Mouse (Mus musculus) heart, postnatal 0 days (tissue): ENCODE data around the gene Ror2. TPM values are rescaled to one million over a fixed set of nuclear protein-coding genes. Genes with fewer than 3 reads are reported as not detected.
"Not testable (repeated sequence)": the region's sequence is repeated elsewhere in the genome, so short reads cannot be mapped to it uniquely, and the experiment has no call there.

ENCODE experiments used
- ATAC-seq: fragments of 200-750 bp; cut with Nextera tagmentation; 2 replicates; pipeline ENCODE4 v1.8.0; 2017; ENCODE audit warnings: low read depth, moderate number of reproducible peaks, moderate library complexity; ENCODE audit not compliant: insufficient read depth
- DNase-seq: peaks from one replicate; pipeline ENCODE4 v3.0.0-alpha.2; 2016; ENCODE audit warnings: low spot score
- H3K27ac ChIP-seq: fragments of 300-500 bp; sonication (generic); 2 replicates; pipeline ENCODE4 v1.5.1; 2014; ENCODE audit warnings: low read depth, mild to moderate bottlenecking
- H3K27me3 ChIP-seq: fragments of 300-500 bp; sonication (generic); 2 replicates; pipeline ENCODE4 v1.6.1; 2014; ENCODE audit warnings: low read length, mixed read lengths; ENCODE audit not compliant: control insufficient read depth, insufficient read depth
- H3K36me3 ChIP-seq: fragments of 300-500 bp; sonication (generic); replicated peaks from 2 replicates; pipeline ENCODE4 v1.6.1; 2014; ENCODE audit warnings: low read length, mixed read lengths; ENCODE audit not compliant: control insufficient read depth, insufficient read depth
- H3K4me1 ChIP-seq: fragments of 300-500 bp; sonication (generic); 2 replicates; pipeline ENCODE4 v1.6.1; 2014; ENCODE audit warnings: antibody characterized with exemption; ENCODE audit not compliant: control insufficient read depth, insufficient read depth
- H3K4me2 ChIP-seq: fragments of 300-500 bp; sonication (generic); 2 replicates; pipeline ENCODE4 v1.6.1; 2014; ENCODE audit warnings: low read depth, mild to moderate bottlenecking, low read length, moderate library complexity
- H3K4me3 ChIP-seq: fragments of 300-500 bp; sonication (generic); 2 replicates; pipeline ENCODE4 v1.5.1; 2014; ENCODE audit warnings: low read depth, low read length
- H3K9ac ChIP-seq: fragments of 300-500 bp; sonication (generic); replicated peaks from 2 replicates; pipeline ENCODE4 v1.6.1; 2014; ENCODE audit warnings: low read depth, low read length, mixed read lengths
- H3K9me3 ChIP-seq: fragments of 300-500 bp; sonication (generic); replicated peaks from 2 replicates; pipeline ENCODE4 v1.6.1; 2016; ENCODE audit warnings: low read length; ENCODE audit not compliant: control insufficient read depth
- CTCF ChIP-seq: IDR thresholded peaks from 2 replicates; pipeline ENCODE4 v1.5.1; 2016; ENCODE audit warnings: antibody characterized with exemption, control low read depth, low read depth
- EP300 ChIP-seq: IDR thresholded peaks from 2 replicates; pipeline ENCODE4 v1.6.1; 2016; ENCODE audit warnings: antibody characterized with exemption, low read depth
- WGBS: fragments of 180-500 bp; shearing (Covaris S2); extraction: QIAGEN DNeasy Blood & Tissue Kit; methylation state at CpG from one replicate; pipeline ENCODE4 v1.1.7; 2014; 5-methylcytosine and 5-hydroxymethylcytosine counted together
- polyA plus RNA-seq: library from polyadenylated mRNA; unstranded; fragments of >200 nt; fragmentation: Nextera tagmentation; extraction: Ambion mirVana; gene quantifications from 2 replicates; pipeline ENCODE4 v1.2.1, GENCODE M21; 2015
- total RNA-seq: library from RNA; depleted of rRNA; stranded (reverse); fragments of >200 nt; gene quantifications from 2 replicates; pipeline ENCODE4 v1.2.3, GENCODE M21; 2014; ENCODE audit warnings: low replicate concordance

The Ror2 gene
- total and polyA plus RNA-seq, 2 experiments from 2014 or later: 6.6 to 19.1 TPM

GRCm38 (mm10) chr13:53320899-53321298 is 35.0 kb upstream of the Ror2 start:
- no peak for ATAC-seq

DNA sequence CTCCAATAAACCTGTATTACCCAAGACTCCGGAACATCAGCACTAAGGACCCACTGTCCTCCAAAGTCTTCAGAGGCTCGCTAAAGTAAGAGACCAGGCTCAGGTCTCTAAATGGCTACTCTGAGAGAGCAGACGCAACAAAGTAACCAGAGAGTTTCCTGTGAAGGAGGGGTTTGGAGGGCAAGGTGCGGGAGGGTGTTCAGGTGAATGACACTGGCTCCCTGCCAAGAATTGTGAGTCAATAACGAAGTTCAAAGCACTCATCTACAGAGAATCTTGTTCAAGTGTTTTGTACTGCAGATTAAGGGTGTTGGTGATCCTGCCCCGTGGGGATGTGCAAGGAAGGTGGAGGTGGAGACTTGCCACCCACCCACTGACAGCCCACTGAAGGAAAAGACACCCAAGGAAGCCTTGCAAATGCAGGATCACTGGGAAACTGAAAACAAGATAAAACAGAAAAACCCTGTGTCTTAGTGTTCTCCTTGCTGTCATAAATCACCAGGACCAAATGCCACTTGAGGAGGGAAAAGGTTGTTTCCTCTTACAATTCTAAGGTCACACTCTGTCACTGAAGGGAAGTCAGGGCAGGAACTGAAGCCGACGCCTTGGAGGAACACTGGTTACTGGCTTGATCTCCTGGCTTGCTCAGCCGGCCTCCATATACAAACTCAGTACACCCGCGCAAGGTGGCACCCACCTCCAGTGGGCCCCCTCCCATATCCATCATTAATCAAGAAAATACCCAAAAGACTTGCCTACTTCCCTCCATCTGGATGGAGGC is 30.8 kb upstream of the Ror2 start:
- no peak for TF ChIP-seq EP300
- no peak overlapping the region for H3K27ac ChIP-seq
- no peaks in the 10 kb centered on the region for H3K9me3 ChIP-seq
- no peaks in the 10 kb centered on the region for H3K4me1 ChIP-seq
- no peaks in the 10 kb centered on the region for H3K27me3 ChIP-seq
- no peak overlapping the region for H3K4me2 ChIP-seq
- ATAC-seq (no peak), DNase-seq (no peak)
- WGBS: 61% methylated on average over 11 of the region's 11 CpGs
- no peaks in the 10 kb centered on the region for H3K36me3 ChIP-seq
- no peak overlapping the region for H3K4me3 ChIP-seq
- H3K9ac ChIP-seq: no peak overlapping the region

More at GRCm38 (mm10) chr13:53320899-53321298, 35.0 kb upstream of the Ror2 start:
- Histone ChIP-seq H3K9me3 (no peaks in the 10 kb centered on the region), H3K4me2 (no peak overlapping the region), H3K9ac (no peak overlapping the region), H3K4me1 (0 out of 2 replicates have a peak, but pooled peaks cover 3% of the 10 kb centered on the region), H3K36me3 (no peaks in the 10 kb centered on the region), H3K4me3 (no peak overlapping the region), H3K27ac (no peak overlapping the region), H3K27me3 (no peaks in the 10 kb centered on the region)
- WGBS: 71% methylated on average over 12 of the region's 12 CpGs
- DNase-seq: no peak
- no peak for TF ChIP-seq CTCF
- TF ChIP-seq EP300: no peak

DNA sequence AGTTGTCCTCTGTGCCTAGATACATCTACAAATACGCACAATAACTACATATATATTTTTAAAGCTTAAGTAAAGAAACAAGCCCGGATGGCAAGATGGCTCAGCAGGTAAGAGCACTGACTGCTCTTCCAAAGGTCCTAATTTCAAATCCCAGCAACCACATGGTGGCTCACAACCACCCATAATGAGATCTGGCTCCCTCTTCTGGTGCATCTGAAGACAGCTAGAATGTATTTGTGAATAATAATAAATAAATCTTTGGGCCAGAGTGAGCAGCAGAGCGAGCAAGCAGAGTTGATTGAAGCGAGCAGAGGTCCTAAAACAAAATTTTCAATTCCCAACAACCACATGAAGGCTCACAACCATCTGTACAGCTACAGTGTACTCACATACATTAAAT is 29.8 kb upstream of the Ror2 start:
- 86% methylated on average over 4 of the region's 4 CpGs for WGBS

DNA sequence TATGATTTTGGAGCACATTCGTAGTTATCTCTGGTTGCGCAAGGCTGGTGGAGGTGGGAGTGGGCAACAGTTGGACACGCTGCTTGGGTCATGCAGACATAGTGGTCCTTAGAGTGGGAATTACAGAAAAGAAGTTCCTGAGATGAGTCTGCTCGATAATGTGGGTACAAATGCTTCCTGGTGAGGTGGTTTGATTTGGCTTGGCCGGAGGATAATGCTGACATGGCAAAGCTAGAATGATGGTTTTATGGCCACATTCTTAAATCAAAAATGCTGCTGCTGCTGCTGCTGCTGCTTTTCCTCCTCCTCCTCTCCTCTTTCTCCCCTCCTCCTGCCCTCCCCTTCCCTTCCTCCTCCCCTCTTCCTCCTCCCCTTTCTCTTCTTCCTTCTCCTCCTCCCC is 24.5 kb upstream of the Ror2 start:
- Histone ChIP-seq H3K4me1 (peaks cover 6% of the 10 kb centered on the region; the same call in 1 of the 2 replicates), H3K4me2 (no peak overlapping the region), H3K27me3 (peaks cover 4% of the 10 kb centered on the region; the same call in 1 of the 2 replicates), H3K4me3 (no peak overlapping the region), H3K36me3 (no peaks in the 10 kb centered on the region), H3K9me3 (no peaks in the 10 kb centered on the region), H3K9ac (no peak overlapping the region), H3K27ac (no peak overlapping the region)
- 88% methylated on average over 5 of the region's 5 CpGs for WGBS
- TF ChIP-seq EP300: no peak
- no peak for ATAC-seq
- DNase-seq: no peak

More for the DNA sequence above, 29.8 kb upstream of the Ror2 start:
- not testable (repeated sequence) for H3K4me2 ChIP-seq, H3K9me3 ChIP-seq, ATAC-seq, H3K27ac ChIP-seq, H3K4me1 ChIP-seq, H3K27me3 ChIP-seq, DNase-seq, H3K9ac ChIP-seq, H3K4me3 ChIP-seq, H3K36me3 ChIP-seq

GRCm38 (mm10) chr13:53309661-53310160 is 23.8 kb upstream of the Ror2 start:
- ATAC-seq (peak; percentile 68), DNase-seq (peak; percentile 43)
- peak overlapping the region; percentile 66 for H3K4me2 ChIP-seq
- peaks cover 4% of the 10 kb centered on the region; the same call in 1 of the 2 replicates for H3K27me3 ChIP-seq
- WGBS: 5% methylated on average over 15 of the region's 15 CpGs
- peak overlapping the region; percentile 28 for H3K4me3 ChIP-seq
- no peaks in the 10 kb centered on the region for H3K9me3 ChIP-seq
- TF ChIP-seq EP300 (no peak), CTCF (peak; percentile 26; the same call in 1 of the 2 replicates)
- no peak overlapping the region for H3K27ac ChIP-seq
- peaks cover 6% of the 10 kb centered on the region; the same call in 1 of the 2 replicates for H3K4me1 ChIP-seq
- peak overlapping the region; percentile 31; the same call in 1 of the 2 replicates for H3K9ac ChIP-seq
- no peaks in the 10 kb centered on the region for H3K36me3 ChIP-seq
